Mouse (Mus musculus) hindbrain, embryonic 10.5 days (tissue): ENCODE data around the gene Tgm2. TPM values are rescaled to one million over a fixed set of nuclear protein-coding genes. Genes with fewer than 3 reads are reported as not detected.

Source experiments
- DNase-seq: peaks from one replicate; pipeline ENCODE4 v3.0.0-alpha.2; 2017; ENCODE audit warnings: low spot score
- H3K27ac ChIP-seq: fragments of 300-500 bp; sonication (generic); 2 replicates; pipeline ENCODE4 v1.5.1; 2016; ENCODE audit warnings: mild to moderate bottlenecking, moderate library complexity
- H3K27me3 ChIP-seq: fragments of 300-500 bp; sonication (generic); 2 replicates; pipeline ENCODE4 v1.6.1; 2016; ENCODE audit warnings: mild to moderate bottlenecking; ENCODE audit not compliant: poor library complexity, insufficient read depth, severe bottlenecking
- H3K36me3 ChIP-seq: fragments of 300-500 bp; sonication (generic); 2 replicates; pipeline ENCODE4 v1.6.1; 2016; ENCODE audit warnings: mild to moderate bottlenecking, moderate library complexity
- H3K4me1 ChIP-seq: fragments of 300-500 bp; sonication (generic); replicated peaks from 2 replicates; pipeline ENCODE4 v1.6.1; 2016; ENCODE audit warnings: mild to moderate bottlenecking
- H3K4me3 ChIP-seq: fragments of 300-500 bp; sonication (generic); 2 replicates; pipeline ENCODE4 v1.5.1; 2016; ENCODE audit warnings: mild to moderate bottlenecking, moderate library complexity
- H3K9me3 ChIP-seq: fragments of 300-500 bp; sonication (generic); 2 replicates; pipeline ENCODE4 v1.6.1; 2016; ENCODE audit warnings: mild to moderate bottlenecking, moderate library complexity
- WGBS: fragments of 180-500 bp; shearing (Covaris S2); methylation state at CpG from one replicate; pipeline ENCODE4 v1.1.7; 2016; 5-methylcytosine and 5-hydroxymethylcytosine counted together
- polyA plus RNA-seq: library from polyadenylated mRNA; unstranded; fragments of >200 nt; fragmentation: Nextera tagmentation; extraction: Ambion mirVana; gene quantifications from 2 replicates; pipeline ENCODE4 v1.2.1, GENCODE M21; 2016

Tgm2 gene
- polyA plus RNA-seq = 7.5 and 10.2 TPM in 2 replicates

- Histone ChIP-seq H3K27me3 (peaks cover 38% of the 10 kb centered on the region), H3K4me1 (peaks cover 44% of the 10 kb centered on the region), H3K36me3 (no peaks in the 10 kb centered on the region), H3K4me3 (peak within 1 kb of the TSS; percentile 55), H3K27ac (peak within 1 kb of the TSS; percentile 82), H3K9me3 (peaks cover 6% of the 10 kb centered on the region)
- WGBS = 1% methylated on average over 33 of the region's 33 CpGs
- peak; percentile 85 for DNase-seq
Observed at GRCm38 (mm10) chr2:158146223-158146622, at the start of gene Tgm2. Tgm2 (minus strand) TSS chr2:158146436.

- peak; percentile 62 for DNase-seq
- Histone ChIP-seq H3K4me3 (no peak overlapping the region), H3K27ac (peak overlapping the region; percentile 73), H3K27me3 (peaks cover 3% of the 10 kb centered on the region; the same call in 1 of the 2 replicates), H3K36me3 (no peaks in the 10 kb centered on the region), H3K4me1 (peaks cover 45% of the 10 kb centered on the region), H3K9me3 (no peaks in the 10 kb centered on the region)
- 16% methylated on average over 10 of the region's 10 CpGs for WGBS
Observed at GRCm38 (mm10) chr2:158194945-158195640, 48.9 kb upstream of the Tgm2 start.

- WGBS = 26% methylated on average over 10 of the region's 10 CpGs
- Histone ChIP-seq H3K27ac (peak overlapping the region; percentile 53), H3K9me3 (no peaks in the 10 kb centered on the region), H3K4me3 (no peak overlapping the region), H3K36me3 (no peaks in the 10 kb centered on the region), H3K4me1 (peaks cover 44% of the 10 kb centered on the region), H3K27me3 (peaks cover 3% of the 10 kb centered on the region; the same call in 1 of the 2 replicates)
- DNase-seq = no peak
Observed at GRCm38 (mm10) chr2:158193611-158194336, 47.5 kb upstream of the Tgm2 start.

GRCm38 (mm10) chr2:158191098-158191497 lies 44.9 kb upstream of the Tgm2 start:
- Histone ChIP-seq H3K36me3 (no peaks in the 10 kb centered on the region), H3K4me1 (peaks cover 44% of the 10 kb centered on the region), H3K4me3 (no peak overlapping the region), H3K27ac (no peak overlapping the region), H3K9me3 (no peaks in the 10 kb centered on the region), H3K27me3 (peaks cover 3% of the 10 kb centered on the region; the same call in 1 of the 2 replicates)
- 76% methylated on average over 7 of the region's 7 CpGs for WGBS
- DNase-seq = no peak

GRCm38 (mm10) chr2:158189451-158189850 lies 43.2 kb upstream of the Tgm2 start:
- no peaks in the 10 kb centered on the region for H3K9me3 ChIP-seq
- no peak for DNase-seq
- H3K27me3 ChIP-seq = 0 out of 2 replicates have a peak, but pooled peaks cover 3% of the 10 kb centered on the region
- no peak overlapping the region for H3K4me3 ChIP-seq
- peaks cover 35% of the 10 kb centered on the region for H3K4me1 ChIP-seq
- 80% methylated on average over 11 of the region's 11 CpGs for WGBS
- no peaks in the 10 kb centered on the region for H3K36me3 ChIP-seq
- H3K27ac ChIP-seq = no peak overlapping the region

- H3K27me3 ChIP-seq = 0 out of 2 replicates have a peak, but pooled peaks cover 3% of the 10 kb centered on the region
- H3K27ac ChIP-seq = no peak overlapping the region
- peaks cover 18% of the 10 kb centered on the region; the same call in 1 of the 2 replicates for H3K4me1 ChIP-seq
- 85% methylated on average over 11 of the region's 11 CpGs for WGBS
- H3K36me3 ChIP-seq = no peaks in the 10 kb centered on the region
- no peak overlapping the region for H3K4me3 ChIP-seq
- no peaks in the 10 kb centered on the region for H3K9me3 ChIP-seq
- no peak for DNase-seq
Observed at GRCm38 (mm10) chr2:158186206-158186871, 40.1 kb upstream of the Tgm2 start.

GRCm38 (mm10) chr2:158183266-158183665 lies 37.0 kb upstream of the Tgm2 start:
- H3K27me3 ChIP-seq = peaks cover 6% of the 10 kb centered on the region; the same call in 1 of the 2 replicates
- no peak overlapping the region for H3K4me3 ChIP-seq
- no peaks in the 10 kb centered on the region for H3K36me3 ChIP-seq
- H3K4me1 ChIP-seq = peaks cover 22% of the 10 kb centered on the region
- H3K9me3 ChIP-seq = no peaks in the 10 kb centered on the region
- no peak for DNase-seq
- H3K27ac ChIP-seq = no peak overlapping the region
- WGBS = 92% methylated on average over 8 of the region's 8 CpGs

- DNase-seq = no peak
- WGBS = 69% methylated on average over 6 of the region's 6 CpGs
- no peaks in the 10 kb centered on the region for H3K36me3 ChIP-seq
- H3K27me3 ChIP-seq = peaks cover 6% of the 10 kb centered on the region; the same call in 1 of the 2 replicates
- peaks cover 31% of the 10 kb centered on the region for H3K4me1 ChIP-seq
- no peak overlapping the region for H3K4me3 ChIP-seq
- no peaks in the 10 kb centered on the region for H3K9me3 ChIP-seq
- no peak overlapping the region for H3K27ac ChIP-seq
Observed at GRCm38 (mm10) chr2:158181932-158182331, 35.7 kb upstream of the Tgm2 start.

- Histone ChIP-seq H3K27ac (no peak overlapping the region), H3K27me3 (peaks cover 6% of the 10 kb centered on the region; the same call in 1 of the 2 replicates), H3K4me3 (no peak overlapping the region), H3K36me3 (no peaks in the 10 kb centered on the region), H3K4me1 (peaks cover 31% of the 10 kb centered on the region), H3K9me3 (no peaks in the 10 kb centered on the region)
- DNase-seq = peak; percentile 69
- 45% methylated on average over 9 of the region's 9 CpGs for WGBS
Observed at GRCm38 (mm10) chr2:158180797-158181196, 34.6 kb upstream of the Tgm2 start.

- Histone ChIP-seq H3K27me3 (peaks cover 6% of the 10 kb centered on the region; the same call in 1 of the 2 replicates), H3K9me3 (no peaks in the 10 kb centered on the region), H3K4me3 (peak overlapping the region; percentile 50), H3K27ac (peak overlapping the region; percentile 80), H3K4me1 (peaks cover 34% of the 10 kb centered on the region), H3K36me3 (no peaks in the 10 kb centered on the region)
- WGBS = 19% methylated on average over 18 of the region's 18 CpGs
- DNase-seq = no peak
Observed at GRCm38 (mm10) chr2:158179370-158180111, 33.3 kb upstream of the Tgm2 start.

GRCm38 (mm10) chr2:158178696-158179369 lies 32.6 kb upstream of the Tgm2 start:
- Histone ChIP-seq H3K4me1 (peaks cover 33% of the 10 kb centered on the region), H3K4me3 (peak overlapping the region; percentile 50), H3K36me3 (no peaks in the 10 kb centered on the region), H3K27me3 (peaks cover 6% of the 10 kb centered on the region; the same call in 1 of the 2 replicates), H3K9me3 (no peaks in the 10 kb centered on the region), H3K27ac (peak overlapping the region; percentile 80)
- WGBS = 9% methylated on average over 19 of the region's 19 CpGs
- peak; percentile 82 for DNase-seq
